ENCODE assay signal across 9 mouse cellular contexts in the genomic region with DNA sequence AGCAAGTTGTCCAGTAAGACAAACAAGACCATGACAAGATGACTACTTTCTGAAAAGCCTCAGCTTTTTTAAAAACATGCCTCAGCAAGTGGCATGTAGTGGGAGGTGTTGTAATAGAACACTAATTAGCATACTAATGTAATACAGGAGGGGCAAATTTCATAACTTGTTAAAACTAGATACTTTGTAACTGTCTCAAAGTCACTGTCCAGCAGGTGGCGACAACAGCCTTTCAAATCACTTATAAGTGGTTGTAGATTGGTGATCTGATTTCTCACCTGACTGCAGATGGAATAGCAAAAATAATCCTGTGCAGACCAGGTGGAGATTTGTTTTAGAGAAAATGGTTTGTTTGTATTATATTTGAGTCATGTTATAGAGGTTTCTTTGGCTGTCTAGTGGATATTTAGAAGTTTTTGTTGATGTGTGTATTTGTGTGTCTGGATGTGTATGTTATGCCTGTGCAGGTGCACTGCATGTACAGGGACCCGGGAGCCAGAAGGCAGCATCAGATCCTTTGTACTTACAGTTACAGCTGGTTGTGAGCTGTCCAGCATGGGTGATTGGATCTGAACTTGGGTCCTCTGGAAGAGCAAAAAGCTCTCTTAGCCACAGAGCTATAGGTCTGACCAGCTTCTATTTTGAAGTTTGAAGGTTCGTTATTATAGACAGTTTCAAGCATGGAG. TPM values are rescaled to one million over a fixed set of nuclear protein-coding genes. Genes with fewer than 3 reads are reported as not detected.
DNase-seq lines count a peak whose midpoint lies in the region; ATAC-seq lines count a peak whose summit lies in the region.
"Had no signal": no experiment of that assay in that cellular context is flagged by ENCODE, and none has a peak within 500 bp of the region (broad histone marks: within the 10 kb centered on the region; RNA-seq: fewer than 3 reads in every experiment).

No protein-coding gene starts in this region.

- H3K4me1 ChIP-seq in heart, embryonic 10.5 days: no peaks in the 10 kb centered on the region
- H3K4me1 ChIP-seq in embryonic facial prominence, embryonic 11.5 days (ENCODE audit: control insufficient read depth, insufficient read depth, low read length): no peaks in the 10 kb centered on the region
- H3K4me1 ChIP-seq: lung, embryonic 15.5 days had no signal

- peaks cover 29% of the 10 kb centered on the region for H3K36me3 ChIP-seq in heart, embryonic 10.5 days
- 0 out of 2 replicates have a peak, but pooled peaks cover 3% of the 10 kb centered on the region for H3K36me3 ChIP-seq in embryonic facial prominence, embryonic 11.5 days (replicated peaks; ENCODE audit: control insufficient read depth, insufficient read depth, low read depth, low read length)

- no peak overlapping the region for H3K4me2 ChIP-seq in embryonic facial prominence, embryonic 11.5 days (ENCODE audit: low read depth, low read length)
- H3K4me2 ChIP-seq: lung, embryonic 15.5 days had no signal

- no peaks in the 10 kb centered on the region for H3K9me3 ChIP-seq in heart, embryonic 10.5 days
- no peaks in the 10 kb centered on the region for H3K9me3 ChIP-seq in embryonic facial prominence, embryonic 11.5 days (replicated peaks; ENCODE audit: control insufficient read depth, low read length)
- H3K9me3 ChIP-seq: lung, embryonic 15.5 days had no signal

- no peaks in the 10 kb centered on the region for H3K27me3 ChIP-seq in heart, embryonic 10.5 days (ENCODE audit: insufficient read depth, poor library complexity, severe bottlenecking)
- H3K27me3 ChIP-seq in embryonic facial prominence, embryonic 11.5 days (ENCODE audit: control insufficient read depth, insufficient read depth, low read length): no peaks in the 10 kb centered on the region
- H3K27me3 ChIP-seq: lung, embryonic 15.5 days had no signal

- no peak for ATAC-seq in embryonic facial prominence, embryonic 11.5 days (replicated peaks; ENCODE audit: insufficient number of reproducible peaks, low FRiP score, low TSS enrichment, low read depth)
- ATAC-seq in hematopoietic stem cell, adult 5-6 weeks (replicated peaks in 1 of 2; ENCODE audit: insufficient read depth in 1 of 2, low FRiP score in 2 of 2, low TSS enrichment in 1 of 2, low read depth in 1 of 2, poor library complexity in 2 of 2, severe bottlenecking in 2 of 2): peak; percentile 60 to 69; a peak in 3 of 4 replicates

- no peak overlapping the region for H3K27ac ChIP-seq in heart, embryonic 10.5 days
- H3K27ac ChIP-seq in embryonic facial prominence, embryonic 11.5 days (replicated peaks; ENCODE audit: low read depth, low read length): no peak overlapping the region
- H3K27ac ChIP-seq: lung, embryonic 15.5 days had no signal

- H3K9ac ChIP-seq in embryonic facial prominence, embryonic 11.5 days (replicated peaks; ENCODE audit: low read length): no peak overlapping the region
- H3K9ac ChIP-seq: lung, embryonic 15.5 days had no signal

- H3K4me3 ChIP-seq in heart, embryonic 10.5 days: no peak overlapping the region
- H3K4me3 ChIP-seq in embryonic facial prominence, embryonic 11.5 days (ENCODE audit: low read depth, low read length): no peak overlapping the region
- H3K4me3 ChIP-seq: lung, embryonic 15.5 days had no signal

- DNase-seq in heart, adult 18-20 months: peak; percentile 29 to 80
- no peak for DNase-seq in heart, embryonic 10.5 days (ENCODE audit: low spot score)
- peak; percentile 7 for DNase-seq in adrenal gland, adult 8-10 months
- DNase-seq in embryonic facial prominence, embryonic 11.5 days (ENCODE audit: low spot score): peak; percentile 82
- DNase-seq in layer of hippocampus, postnatal 10 days (ENCODE audit: low spot score in 2 of 2): peak; percentile 74 to 79
- DNase-seq in mesoderm, embryonic 11.5 days (ENCODE audit: low read depth, low spot score): peak; percentile 70
- DNase-seq in right cerebral cortex, postnatal 4 days: peak; percentile 85

- WGBS in heart, embryonic 10.5 days: 70% methylated on average over 3 of the region's 3 CpGs
- 59% methylated on average over 3 of the region's 3 CpGs for WGBS in embryonic facial prominence, embryonic 11.5 days

RNA-seq across cellular contexts. Expression of a gene that starts 57.9 kb away (rescaled TPM):
- 10 to 100 TPM; 32.0 to 32.3 TPM for total RNA-seq in heart, adult 18-20 months (2021)
- 23.2 and 23.9 TPM in 2 replicates for polyA plus RNA-seq in heart, embryonic 10.5 days (2016; fragmentation: Nextera tagmentation; extraction: Ambion mirVana)
- total RNA-seq in adrenal gland, adult 8-10 months (2022): 10 to 100 TPM; 16.3 to 22.2 (median 22.1) TPM
- 26.5 and 29.7 TPM in 2 replicates for polyA plus RNA-seq in embryonic facial prominence, embryonic 11.5 days (2014; fragmentation: Nextera tagmentation; extraction: Ambion mirVana)
- 31.8 and 45.9 TPM in 2 replicates for total RNA-seq in hematopoietic stem cell, adult 5-6 weeks (2017)
- 10 to 100 TPM; 15.0 to 15.3 TPM for total RNA-seq in layer of hippocampus, postnatal 10 days (2021)
